ENCODE assay signal across 10 mouse cellular contexts in genomic region chr4:155568170-155568569, GRCm38 (mm10). TPM values are rescaled to one million over a fixed set of nuclear protein-coding genes. Genes with fewer than 3 reads are reported as not detected.
A peak's percentile ranks its signal among the peaks of the same experiment; 100 is the strongest.
DNase-seq lines count a peak whose midpoint lies in the region; ATAC-seq and TF ChIP-seq lines count a peak whose summit lies in the region.
"Had no signal": no experiment of that assay in that cellular context is flagged by ENCODE, and none has a peak within 500 bp of the region (broad histone marks: within the 10 kb centered on the region; RNA-seq: fewer than 3 reads in every experiment).

No protein-coding gene starts in this region.

- no peaks in the 10 kb centered on the region for H3K27me3 ChIP-seq in hindbrain, embryonic 11.5 days (ENCODE audit: control insufficient read depth, insufficient read depth, low read length)
- H3K27me3 ChIP-seq in hindbrain, embryonic 16.5 days (replicated peaks; ENCODE audit: control insufficient read depth, insufficient read depth, low read length): no peaks in the 10 kb centered on the region
- H3K27me3 ChIP-seq in Patski: no peaks in the 10 kb centered on the region
- H3K27me3 ChIP-seq in liver, postnatal 0 days (ENCODE audit: insufficient read depth, low read length): no peaks in the 10 kb centered on the region
- H3K27me3 ChIP-seq: embryonic facial prominence, embryonic 12.5 days; neural tube, embryonic 12.5 days had no signal

- H3K36me3 ChIP-seq in hindbrain, embryonic 11.5 days (ENCODE audit: control insufficient read depth, insufficient read depth, low read length): no peaks in the 10 kb centered on the region
- no peaks in the 10 kb centered on the region for H3K36me3 ChIP-seq in hindbrain, embryonic 16.5 days (ENCODE audit: control insufficient read depth, insufficient read depth, low read length)
- H3K36me3 ChIP-seq in liver, postnatal 0 days (replicated peaks; ENCODE audit: insufficient read depth, low read length): peaks cover 4% of the 10 kb centered on the region; the same call in 1 of the 2 replicates
- H3K36me3 ChIP-seq: embryonic facial prominence, embryonic 12.5 days; neural tube, embryonic 12.5 days had no signal

- DNase-seq in hindbrain, embryonic 11.5 days (ENCODE audit: low spot score): peak; percentile 40
- DNase-seq in CD4-positive helper T cell, adult 2 months (ENCODE audit: low read depth, low spot score): peak; percentile 76
- DNase-seq in Patski (ENCODE audit: low read depth, low spot score): no peak
- no peak for DNase-seq in liver, postnatal 0 days
- DNase-seq in urinary bladder, postnatal 4 days (ENCODE audit: low spot score in 2 of 2): no peak
- DNase-seq in right cerebral cortex, postnatal 25 days: no peak

- no peak overlapping the region for H3K27ac ChIP-seq in hindbrain, embryonic 11.5 days (ENCODE audit: low read depth, low read length)
- no peak overlapping the region for H3K27ac ChIP-seq in hindbrain, embryonic 16.5 days (ENCODE audit: low read depth, low read length)
- peak overlapping the region; percentile 39 for H3K27ac ChIP-seq in liver, postnatal 0 days (ENCODE audit: low read depth)
- H3K27ac ChIP-seq: embryonic facial prominence, embryonic 12.5 days; neural tube, embryonic 12.5 days had no signal

- no peak for ATAC-seq in hindbrain, embryonic 11.5 days (ENCODE audit: low FRiP score)
- ATAC-seq in hindbrain, embryonic 16.5 days: no peak
- ATAC-seq in Patski: no peak
- no peak for ATAC-seq in liver, postnatal 0 days
- no peak for ATAC-seq in erythroid progenitor cell, adult 5-6 weeks (replicated peaks; ENCODE audit: low FRiP score, poor library complexity, severe bottlenecking)

- WGBS in hindbrain, embryonic 11.5 days: 34% methylated on average over 2 of the region's 2 CpGs
- 28% methylated on average over 2 of the region's 2 CpGs for WGBS in hindbrain, embryonic 16.5 days
- WGBS in liver, postnatal 0 days (ENCODE audit: insufficient replicate concordance): 18% methylated on average over 2 of the region's 2 CpGs

- TF ChIP-seq CTCF in Patski (IDR thresholded peaks at IDR 0.05): peak; percentile 70
- TF ChIP-seq CTCF in liver, postnatal 0 days (IDR thresholded peaks at IDR 0.05; ENCODE audit: low read depth): peak; percentile 84

- no peaks in the 10 kb centered on the region for H3K9me3 ChIP-seq in hindbrain, embryonic 11.5 days (ENCODE audit: control insufficient read depth, low read length)
- H3K9me3 ChIP-seq in hindbrain, embryonic 16.5 days (ENCODE audit: control insufficient read depth, low read length): no peaks in the 10 kb centered on the region
- no peaks in the 10 kb centered on the region for H3K9me3 ChIP-seq in liver, postnatal 0 days (ENCODE audit: low read length)
- H3K9me3 ChIP-seq: embryonic facial prominence, embryonic 12.5 days; neural tube, embryonic 12.5 days had no signal

- no peak overlapping the region for H3K4me2 ChIP-seq in hindbrain, embryonic 11.5 days (replicated peaks; ENCODE audit: low read depth, low read length)
- H3K4me2 ChIP-seq in hindbrain, embryonic 16.5 days (ENCODE audit: low read length): no peak overlapping the region
- H3K4me2 ChIP-seq in liver, postnatal 0 days (ENCODE audit: low read depth, low read length): no peak overlapping the region
- H3K4me2 ChIP-seq: embryonic facial prominence, embryonic 12.5 days; neural tube, embryonic 12.5 days had no signal

- CTCF ChIA-PET in Patski (lab: Charles Lee): no interaction called here

- no peaks in the 10 kb centered on the region; the same call in 1 of the 2 replicates for H3K4me1 ChIP-seq in hindbrain, embryonic 11.5 days (replicated peaks; ENCODE audit: control insufficient read depth, insufficient read depth, low read length)
- H3K4me1 ChIP-seq in hindbrain, embryonic 16.5 days (ENCODE audit: control insufficient read depth, insufficient read depth, low read depth, low read length): peaks cover 12% of the 10 kb centered on the region
- H3K4me1 ChIP-seq in liver, postnatal 0 days (ENCODE audit: insufficient read depth): peaks cover 43% of the 10 kb centered on the region

- TF ChIP-seq EP300 in liver, postnatal 0 days (IDR thresholded peaks at IDR 0.05; ENCODE audit: low read depth): no peak

- H3K4me3 ChIP-seq in hindbrain, embryonic 11.5 days (ENCODE audit: low read depth, low read length): no peak overlapping the region
- no peak overlapping the region for H3K4me3 ChIP-seq in hindbrain, embryonic 16.5 days (ENCODE audit: low read length)
- no peak overlapping the region for H3K4me3 ChIP-seq in liver, postnatal 0 days (ENCODE audit: low read depth, low read length)
- H3K4me3 ChIP-seq: embryonic facial prominence, embryonic 12.5 days; neural tube, embryonic 12.5 days had no signal

- POLR2A ChIA-PET in Patski (lab: Charles Lee): no interaction called here

- H3K9ac ChIP-seq in hindbrain, embryonic 11.5 days (ENCODE audit: low read depth, low read length): no peak overlapping the region
- no peak overlapping the region for H3K9ac ChIP-seq in hindbrain, embryonic 16.5 days (ENCODE audit: low read depth, low read length)
- no peak overlapping the region for H3K9ac ChIP-seq in liver, postnatal 0 days (replicated peaks)
- H3K9ac ChIP-seq: embryonic facial prominence, embryonic 12.5 days; neural tube, embryonic 12.5 days had no signal

- in situ Hi-C loops in Patski (cut with MboI; ENCODE audit: low pct_unique_long_range_greater_than_20kb): loop anchor here (5.0 kb wide), 2 partner anchors 86 to 201 kb away; no protein-coding TSS in a partner anchor

RNA-seq across cellular contexts. Expression of gene Nadk, which starts 6.0 kb away (rescaled TPM):
- 94.6 and 103 TPM in 2 replicates for polyA plus RNA-seq in hindbrain, embryonic 11.5 days (2014; fragmentation: Nextera tagmentation; extraction: Ambion mirVana)
- polyA plus RNA-seq in hindbrain, embryonic 16.5 days (2015; fragmentation: Nextera tagmentation; extraction: Ambion mirVana): 80.0 and 88.9 TPM in 2 replicates
- polyA plus RNA-seq in Patski (2021): 87.0 TPM
- polyA plus RNA-seq in liver, postnatal 0 days (2015; fragmentation: Nextera tagmentation; extraction: Ambion mirVana): 50.1 and 55.5 TPM in 2 replicates
- 25.9 and 26.0 TPM in 2 replicates for total RNA-seq in erythroid progenitor cell, adult 5-6 weeks (2015; ENCODE audit: low replicate concordance)
- total RNA-seq in erythroid progenitor cell, adult 5-6 weeks (2017; ENCODE audit: low replicate concordance): 9.9 and 12.9 TPM in 2 replicates

RNA-seq across cellular contexts. Expression of gene Slc35e2, which starts 33.0 kb away (rescaled TPM):
- 17.0 and 18.1 TPM in 2 replicates for polyA plus RNA-seq in hindbrain, embryonic 11.5 days (2014; fragmentation: Nextera tagmentation; extraction: Ambion mirVana)
- polyA plus RNA-seq in hindbrain, embryonic 16.5 days (2015; fragmentation: Nextera tagmentation; extraction: Ambion mirVana): 12.3 and 16.4 TPM in 2 replicates
- 4.0 TPM for polyA plus RNA-seq in Patski (2021)
- polyA plus RNA-seq in liver, postnatal 0 days (2015; fragmentation: Nextera tagmentation; extraction: Ambion mirVana): 5.4 and 5.6 TPM in 2 replicates
- total RNA-seq in erythroid progenitor cell, adult 5-6 weeks (2015; ENCODE audit: low replicate concordance): 10.9 and 31.4 TPM in 2 replicates
- total RNA-seq in erythroid progenitor cell, adult 5-6 weeks (2017; ENCODE audit: low replicate concordance): 12.2 and 14.1 TPM in 2 replicates

RNA-seq across cellular contexts. Expression of gene Cdk11b, which starts 56.5 kb away (rescaled TPM):
- polyA plus RNA-seq in hindbrain, embryonic 11.5 days (2014; fragmentation: Nextera tagmentation; extraction: Ambion mirVana): 74.1 and 77.6 TPM in 2 replicates
- 50.0 and 54.9 TPM in 2 replicates for polyA plus RNA-seq in hindbrain, embryonic 16.5 days (2015; fragmentation: Nextera tagmentation; extraction: Ambion mirVana)
- polyA plus RNA-seq in Patski (2021): 57.8 TPM
- 22.8 and 24.9 TPM in 2 replicates for polyA plus RNA-seq in liver, postnatal 0 days (2015; fragmentation: Nextera tagmentation; extraction: Ambion mirVana)
- 28.5 and 59.5 TPM in 2 replicates for total RNA-seq in erythroid progenitor cell, adult 5-6 weeks (2015; ENCODE audit: low replicate concordance)
- total RNA-seq in erythroid progenitor cell, adult 5-6 weeks (2017; ENCODE audit: low replicate concordance): 53.6 and 56.3 TPM in 2 replicates

Comparison
In these comparisons a context has a peak if more than half of its experiments do, and no peak if none do; other contexts are left out.
1. DNase-seq: peak in hindbrain, embryonic 11.5 days (single experiment) and CD4-positive helper T cell, adult 2 months (single experiment); none in Patski (single experiment), liver, postnatal 0 days (single experiment), urinary bladder, postnatal 4 days (0 of 2) and right cerebral cortex, postnatal 25 days (single experiment).